Mouse (Mus musculus) MEL (cell line): ENCODE measurements around the gene Tm2d3. TPM values are rescaled to one million over a fixed set of nuclear protein-coding genes. Genes with fewer than 3 reads are reported as not detected.

ENCODE experiments used
- DNase-seq: peaks from one replicate; pipeline ENCODE4 v3.0.0; 2011; ENCODE audit warnings: low read depth, low spot score
- H3K27ac ChIP-seq: 2 replicates; pipeline ENCODE4 v1.5.1; 2012; ENCODE audit warnings: low read depth, mild to moderate bottlenecking, control low read depth, low read length, moderate library complexity; ENCODE audit not compliant: control insufficient read depth
- H3K27me3 ChIP-seq, 2 experiments: fragments of 150-350 bp in 1 of 2; sonication (generic) in 1 of 2; 2 replicates each; pipeline ENCODE4 v1.6.1; 2012; ENCODE audit warnings: low read length in 2 of 2, mild to moderate bottlenecking in 2 of 2, improper control_type of control experiment in 1 of 2, moderate library complexity in 1 of 2; ENCODE audit not compliant: insufficient read depth in 2 of 2, control insufficient read depth in 1 of 2
- H3K36me3 ChIP-seq, 2 experiments: 2 replicates each; pipeline ENCODE4 v1.6.1; 2012 to 2014; ENCODE audit warnings: low read length in 2 of 2, improper control_type of control experiment in 1 of 2, inconsistent platforms in 1 of 2, mild to moderate bottlenecking in 1 of 2; ENCODE audit not compliant: insufficient read depth in 2 of 2, control insufficient read depth in 1 of 2
- H3K4me1 ChIP-seq, 2 experiments: fragments of 150-350 bp in 1 of 2; sonication (generic) in 1 of 2; 2 replicates each; pipeline ENCODE4 v1.6.1; 2012; ENCODE audit warnings: low read length in 2 of 2, improper control_type of control experiment in 1 of 2, mild to moderate bottlenecking in 1 of 2; ENCODE audit not compliant: insufficient read depth in 2 of 2, control insufficient read depth in 1 of 2
- H3K4me3 ChIP-seq, 2 experiments: fragments of 150-350 bp in 1 of 2; sonication (generic) in 1 of 2; 2 replicates each; pipeline ENCODE4 v1.5.1; 2012; ENCODE audit warnings: low read depth in 2 of 2, low read length in 2 of 2, mild to moderate bottlenecking in 2 of 2, moderate library complexity in 2 of 2, control low read depth in 1 of 2, improper control_type of control experiment in 1 of 2; ENCODE audit not compliant: control insufficient read depth in 1 of 2, insufficient read depth in 1 of 2
- H3K79me2 ChIP-seq: 2 replicates; pipeline ENCODE4 v1.6.1; 2012; ENCODE audit warnings: mild to moderate bottlenecking, low read length, moderate library complexity; ENCODE audit not compliant: control insufficient read depth, poor library complexity, insufficient read depth
- H3K9ac ChIP-seq: 2 replicates; pipeline ENCODE4 v1.6.1; 2012; ENCODE audit warnings: low read depth, mild to moderate bottlenecking, control low read depth, low read length, moderate library complexity; ENCODE audit not compliant: control insufficient read depth, poor library complexity, severe bottlenecking
- H3K9me3 ChIP-seq: fragments of 150-350 bp; sonication (generic); replicated peaks from 2 replicates; pipeline ENCODE4 v1.6.1; 2012; ENCODE audit warnings: mild to moderate bottlenecking, low read length, improper control_type of control experiment, moderate library complexity; ENCODE audit not compliant: insufficient read depth
- BHLHE40 ChIP-seq: IDR thresholded peaks from 2 replicates; pipeline ENCODE4 v1.6.1; 2012; ENCODE audit warnings: low read depth, mild to moderate bottlenecking, inconsistent platforms, low read length, improper control_type of control experiment, borderline replicate concordance
- CHD1 ChIP-seq: IDR thresholded peaks from 2 replicates; pipeline ENCODE4 v1.6.1; 2012; ENCODE audit warnings: low read depth, mild to moderate bottlenecking, inconsistent platforms, low read length, improper control_type of control experiment
- CHD2 ChIP-seq: IDR thresholded peaks from 2 replicates; pipeline ENCODE4 v1.6.1; 2011; ENCODE audit warnings: low read length, improper control_type of control experiment
- ELF1 ChIP-seq: IDR thresholded peaks from 2 replicates; pipeline ENCODE4 v1.6.1; 2014; ENCODE audit warnings: low read depth, mild to moderate bottlenecking, inconsistent platforms, low read length, improper control_type of control experiment, moderate library complexity
- EP300 ChIP-seq, 2 experiments: IDR thresholded peaks; 2 replicates each; pipeline ENCODE4 v1.6.1; 2011; ENCODE audit warnings: improper control_type of control experiment in 2 of 2, low read length in 2 of 2, low read depth in 1 of 2, mild to moderate bottlenecking in 1 of 2
- ETS1 ChIP-seq: IDR thresholded peaks from 2 replicates; pipeline ENCODE4 v1.6.1; 2012; ENCODE audit warnings: low read depth, mild to moderate bottlenecking, inconsistent platforms, low read length, improper control_type of control experiment, moderate library complexity
- GABPA ChIP-seq: IDR thresholded peaks from 2 replicates; pipeline ENCODE4 v1.6.1; 2012; ENCODE audit warnings: low read depth, mild to moderate bottlenecking, inconsistent platforms, low read length, improper control_type of control experiment, moderate library complexity
- JUND ChIP-seq: IDR thresholded peaks from 2 replicates; pipeline ENCODE4 v1.6.1; 2011; ENCODE audit warnings: low read depth, mild to moderate bottlenecking, improper control_type of control experiment, low read length
- KAT2A ChIP-seq: conservative IDR thresholded peaks from 2 replicates; pipeline ENCODE4 v1.6.1; 2012; ENCODE audit warnings: low read depth, low read length, improper control_type of control experiment, inconsistent platforms
- MAFK ChIP-seq: IDR thresholded peaks from 2 replicates; pipeline ENCODE4 v1.6.1; 2011; ENCODE audit warnings: low read depth, mild to moderate bottlenecking, low read length, improper control_type of control experiment, borderline replicate concordance
- RAD21 ChIP-seq: IDR thresholded peaks from 2 replicates; pipeline ENCODE4 v1.6.1; 2011; ENCODE audit warnings: mild to moderate bottlenecking, low read depth, low read length, improper control_type of control experiment
- RCOR1 ChIP-seq: IDR thresholded peaks from 2 replicates; pipeline ENCODE4 v1.6.1; 2012; ENCODE audit warnings: low read depth, mild to moderate bottlenecking, inconsistent platforms, low read length, improper control_type of control experiment
- SMC3 ChIP-seq: IDR thresholded peaks from 2 replicates; pipeline ENCODE4 v1.6.1; 2011; ENCODE audit warnings: low read depth, low read length, improper control_type of control experiment
- TAL1 ChIP-seq: IDR thresholded peaks from 2 replicates; pipeline ENCODE4 v1.6.1; 2012; ENCODE audit warnings: mild to moderate bottlenecking, inconsistent platforms, low read length, moderate library complexity, mixed read lengths
- USF2 ChIP-seq, 2 experiments: IDR thresholded peaks; 2 replicates each; pipeline ENCODE4 v1.6.1; 2011 to 2012; ENCODE audit warnings: improper control_type of control experiment in 2 of 2, low read length in 2 of 2, borderline replicate concordance in 1 of 2, inconsistent platforms in 1 of 2, low read depth in 1 of 2, mild to moderate bottlenecking in 1 of 2; ENCODE audit not compliant: insufficient read depth in 1 of 2
- polyA plus RNA-seq, 2 experiments: library from polyadenylated mRNA; stranded (reverse) in 1 of 2; unstranded in 1 of 2; fragments of >175 nt in 1 of 2; fragments of >200 nt in 1 of 2; gene quantifications; 2 replicates each; pipeline versions ENCODE4 v1.2.1 to v1.2.4; 2012; ENCODE audit warnings: low replicate concordance in 2 of 2, low read depth in 1 of 2; ENCODE audit not compliant: insufficient read length in 2 of 2, insufficient read depth in 1 of 2, missing spikeins in 1 of 2
- total RNA-seq: library from RNA; depleted of rRNA; stranded (reverse); fragments of 300-350 nt; gene quantifications from 2 replicates; pipeline ENCODE4 v1.2.3, GENCODE M21; 2012

Gene Tm2d3
- total and polyA plus RNA-seq, 3 experiments = 50.3 to 52.0 TPM; not detected in 1

- H3K36me3 ChIP-seq = no peaks in the 10 kb centered on the region
- no peaks in the 10 kb centered on the region for H3K79me2 ChIP-seq
- DNase-seq = no peak
- no peak overlapping the region for H3K9ac ChIP-seq
- no peaks in the 10 kb centered on the region for H3K27me3 ChIP-seq
- H3K27ac ChIP-seq = no peak overlapping the region
- H3K4me1 ChIP-seq = no peaks in the 10 kb centered on the region
- H3K4me3 ChIP-seq = no peak overlapping the region
- H3K9me3 ChIP-seq = no peaks in the 10 kb centered on the region
- TF ChIP-seq GABPA (no peak), CHD1 (no peak), KAT2A (no peak), TAL1 (no peak), CHD2 (no peak)
These were observed 4.3 kb upstream of the Tm2d3 start for GRCm38 (mm10) chr7:65686664-65687063.

- TF ChIP-seq RCOR1 = no peak
- TF ChIP-seq RAD21 = no peak
- no peak for TF ChIP-seq BHLHE40
- TF ChIP-seq EP300 (IDR thresholded peaks at IDR 0.05; ENCODE audit: low read depth in 1 of 2, low read length in 2 of 2) = no peak
- TF ChIP-seq MAFK = no peak
- TF ChIP-seq JUND = no peak
- TF ChIP-seq ETS1 = no peak
- no peak for TF ChIP-seq USF2 (IDR thresholded peaks at IDR 0.05; ENCODE audit: borderline replicate concordance in 1 of 2, insufficient read depth in 1 of 2, low read depth in 1 of 2, low read length in 2 of 2)
- TF ChIP-seq ELF1 = no peak
- TF ChIP-seq SMC3 = no peak
- Histone ChIP-seq H3K27ac (no peak overlapping the region), H3K9me3 (no peaks in the 10 kb centered on the region), H3K27me3 (no peaks in the 10 kb centered on the region), H3K4me3 (no peak overlapping the region), H3K36me3 (peaks cover 0 to 4% of the 10 kb centered on the region in 2 experiments; a peak in 1 of 4 replicates), H3K79me2 (peaks cover 9% of the 10 kb centered on the region), H3K4me1 (peaks cover 0 to 6% of the 10 kb centered on the region in 2 experiments; a peak in 2 of 4 replicates), H3K9ac (no peak overlapping the region)
- DNase-seq = no peak
These were observed 1.1 kb downstream of the Tm2d3 start for GRCm38 (mm10) chr7:65691929-65692605.
